Mouse (Mus musculus) ES-Bruce4 (cell line): Measurements from ENCODE around the gene Rnf43.

ENCODE experiments used
- EP300 ChIP-seq: IDR thresholded peaks from 2 replicates; pipeline ENCODE4 v1.6.1; 2011; ENCODE audit warnings: low read depth, low read length; ENCODE audit not compliant: insufficient read depth
- POLR2A ChIP-seq: IDR thresholded peaks from one replicate; pipeline ENCODE4 v1.8.1; 2011; ENCODE audit warnings: low read length; ENCODE audit not compliant: insufficient read depth

- TF ChIP-seq POLR2A (no peak), EP300 (no peak)
Measured at GRCm38 (mm10) chr11:87729593-87730185, 67.2 kb downstream of the Rnf43 start.
